ENCODE assay signal across 19 mouse cellular contexts in genomic region chr6:144817329-144817932, GRCm38 (mm10). TPM values are rescaled to one million over a fixed set of nuclear protein-coding genes. Genes with fewer than 3 reads are reported as not detected.
DNase-seq lines count a peak whose midpoint lies in the region; ATAC-seq and TF ChIP-seq lines count a peak whose summit lies in the region.
"Had no signal": no experiment of that assay in that cellular context is flagged by ENCODE, and none has a peak within 500 bp of the region (broad histone marks: within the 10 kb centered on the region; RNA-seq: fewer than 3 reads in every experiment).

No protein-coding gene starts in this region.

- H3K4me3 ChIP-seq in heart, embryonic 14.5 days (ENCODE audit: control insufficient read depth in 1 of 2, insufficient read depth in 1 of 2, low read depth in 1 of 2, low read length in 2 of 2): no peak overlapping the region
- no peak overlapping the region for H3K4me3 ChIP-seq in liver, embryonic 14.5 days (ENCODE audit: insufficient read depth in 1 of 2, low read depth in 2 of 2, low read length in 2 of 2)
- H3K4me3 ChIP-seq in embryonic facial prominence, embryonic 10.5 days: no peak overlapping the region
- H3K4me3 ChIP-seq in midbrain, embryonic 15.5 days: no peak overlapping the region
- H3K4me3 ChIP-seq: embryonic facial prominence, embryonic 15.5 days; forebrain, embryonic 12.5 days; gastrocnemius, adult 2 months; midbrain, embryonic 10.5 days; myocyte had no signal

- H3K36me3 ChIP-seq in heart, embryonic 14.5 days (ENCODE audit: control insufficient read depth, insufficient read depth, low read length): no peaks in the 10 kb centered on the region
- no peaks in the 10 kb centered on the region for H3K36me3 ChIP-seq in liver, embryonic 14.5 days (replicated peaks; ENCODE audit: control insufficient read depth, insufficient read depth, low read depth)
- H3K36me3 ChIP-seq in embryonic facial prominence, embryonic 10.5 days (replicated peaks): no peaks in the 10 kb centered on the region
- H3K36me3 ChIP-seq in midbrain, embryonic 15.5 days (replicated peaks): no peaks in the 10 kb centered on the region
- H3K36me3 ChIP-seq: embryonic facial prominence, embryonic 15.5 days; forebrain, embryonic 12.5 days; midbrain, embryonic 10.5 days had no signal

- no peak for TF ChIP-seq CTCF in liver, embryonic 14.5 days (IDR thresholded peaks at IDR 0.05; ENCODE audit: low read depth)

- H3K9me3 ChIP-seq in heart, embryonic 14.5 days (ENCODE audit: control insufficient read depth, low read length): no peaks in the 10 kb centered on the region
- no peaks in the 10 kb centered on the region for H3K9me3 ChIP-seq in liver, embryonic 14.5 days (ENCODE audit: control insufficient read depth, low read length)
- no peaks in the 10 kb centered on the region for H3K9me3 ChIP-seq in embryonic facial prominence, embryonic 10.5 days
- no peaks in the 10 kb centered on the region for H3K9me3 ChIP-seq in midbrain, embryonic 15.5 days
- H3K9me3 ChIP-seq: embryonic facial prominence, embryonic 15.5 days; forebrain, embryonic 12.5 days; midbrain, embryonic 10.5 days had no signal

- no peak overlapping the region for H3K27ac ChIP-seq in heart, embryonic 14.5 days (replicated peaks in 1 of 2; ENCODE audit: control insufficient read depth in 1 of 2, insufficient read depth in 1 of 2, low read depth in 2 of 2, low read length in 2 of 2)
- no peak overlapping the region for H3K27ac ChIP-seq in liver, embryonic 14.5 days
- H3K27ac ChIP-seq in embryonic facial prominence, embryonic 10.5 days (replicated peaks): no peak overlapping the region
- H3K27ac ChIP-seq in midbrain, embryonic 15.5 days: no peak overlapping the region
- H3K27ac ChIP-seq: embryonic facial prominence, embryonic 15.5 days; forebrain, embryonic 12.5 days; gastrocnemius, adult 2 months; midbrain, embryonic 10.5 days had no signal

- ATAC-seq in heart, embryonic 14.5 days (ENCODE audit: insufficient number of reproducible peaks, insufficient read depth, low FRiP score, low read depth): 0 out of 2 replicates have a peak, but pooled peaks have one; percentile 35
- 0 out of 2 replicates have a peak, but pooled peaks have one; percentile 15 for ATAC-seq in liver, embryonic 14.5 days (ENCODE audit: insufficient read depth)
- peak; percentile 18; the same call in 1 of the 2 replicates for ATAC-seq in neutrophil, adult 5-6 weeks (ENCODE audit: extremely low read depth, insufficient number of reproducible peaks, low FRiP score, poor library complexity, severe bottlenecking)
- ATAC-seq in activated CD4-positive, CD25-positive, alpha-beta regulatory T cell, adult 4 months: no peak
- no peak for ATAC-seq in midbrain, embryonic 15.5 days (replicated peaks)
- ATAC-seq: Patski had no signal

- WGBS in heart, embryonic 14.5 days: 82% methylated on average over 5 of the region's 5 CpGs
- WGBS in liver, embryonic 14.5 days (ENCODE audit: insufficient replicate concordance): 47% methylated on average over 5 of the region's 5 CpGs
- 81% methylated on average over 5 of the region's 5 CpGs for WGBS in embryonic facial prominence, embryonic 10.5 days
- 62% methylated on average over 5 of the region's 5 CpGs for WGBS in midbrain, embryonic 15.5 days

- no peak overlapping the region for H3K9ac ChIP-seq in heart, embryonic 14.5 days (ENCODE audit: low read length)
- no peak overlapping the region for H3K9ac ChIP-seq in liver, embryonic 14.5 days (replicated peaks)
- H3K9ac ChIP-seq in midbrain, embryonic 15.5 days: no peak overlapping the region
- H3K9ac ChIP-seq: embryonic facial prominence, embryonic 15.5 days; forebrain, embryonic 12.5 days; lung, embryonic 14.5 days had no signal

- no peak for TF ChIP-seq EP300 in liver, embryonic 14.5 days (IDR thresholded peaks at IDR 0.05; ENCODE audit: low read depth)

- no peak for DNase-seq in heart, adult 8-10 months (ENCODE audit: low spot score)
- DNase-seq in liver, embryonic 14.5 days (ENCODE audit: low read depth in 3 of 3, low spot score in 3 of 3): no peak
- no peak for DNase-seq in liver
- DNase-seq in embryonic facial prominence, embryonic 10.5 days (ENCODE audit: low spot score): peak; percentile 6
- DNase-seq: cerebellum, adult 2 months; gastrocnemius, adult 2 months; kidney, postnatal 36 days; left cerebral cortex, postnatal 4 days; lung, embryonic 14.5 days; thymus, postnatal 14 days had no signal

- peaks cover 0 to 3% of the 10 kb centered on the region in 2 experiments; a peak in 1 of 4 replicates for H3K4me1 ChIP-seq in heart, embryonic 14.5 days (ENCODE audit: control insufficient read depth in 2 of 2, insufficient read depth in 2 of 2, low read length in 2 of 2)
- H3K4me1 ChIP-seq in liver, embryonic 14.5 days (replicated peaks; ENCODE audit: control insufficient read depth in 2 of 2, insufficient read depth in 2 of 2, low read length in 1 of 2): peaks cover 0 to 7% of the 10 kb centered on the region in 2 experiments; a peak in 3 of 4 replicates
- H3K4me1 ChIP-seq in embryonic facial prominence, embryonic 10.5 days: no peaks in the 10 kb centered on the region
- no peaks in the 10 kb centered on the region; the same call in 1 of the 2 replicates for H3K4me1 ChIP-seq in midbrain, embryonic 15.5 days
- H3K4me1 ChIP-seq: embryonic facial prominence, embryonic 15.5 days had no signal

- no peak overlapping the region for H3K4me2 ChIP-seq in heart, embryonic 14.5 days (ENCODE audit: low read length)
- no peak overlapping the region for H3K4me2 ChIP-seq in liver, embryonic 14.5 days (ENCODE audit: low read depth)
- H3K4me2 ChIP-seq in midbrain, embryonic 15.5 days: no peak overlapping the region
- H3K4me2 ChIP-seq: embryonic facial prominence, embryonic 15.5 days; forebrain, embryonic 12.5 days; lung, embryonic 14.5 days had no signal

- H3K27me3 ChIP-seq in heart, embryonic 14.5 days (ENCODE audit: control insufficient read depth, insufficient read depth, low read length): no peaks in the 10 kb centered on the region
- no peaks in the 10 kb centered on the region for H3K27me3 ChIP-seq in liver, embryonic 14.5 days (ENCODE audit: control insufficient read depth, insufficient read depth, low read length)
- H3K27me3 ChIP-seq in embryonic facial prominence, embryonic 10.5 days (replicated peaks; ENCODE audit: low read depth, poor library complexity, severe bottlenecking): no peaks in the 10 kb centered on the region
- no peaks in the 10 kb centered on the region for H3K27me3 ChIP-seq in midbrain, embryonic 15.5 days (replicated peaks)
- H3K27me3 ChIP-seq: forebrain, embryonic 12.5 days; Patski had no signal

RNA-seq across cellular contexts. Expression of gene Sox5, which starts 35.7 kb away (rescaled TPM):
- polyA plus RNA-seq in heart, embryonic 14.5 days (2014; fragmentation: Nextera tagmentation; extraction: Ambion mirVana): 9.7 and 10.6 TPM in 2 replicates
- total RNA-seq in heart, adult 8-10 months (2022): 1 to 10 TPM; 1.1 to 3.1 (median 2.2) TPM
- 0.68 and 1.6 TPM in 2 replicates for polyA plus RNA-seq in liver, embryonic 14.5 days (2012; rRNA removed)
- 1.7 and 2.4 TPM in 2 replicates for polyA plus RNA-seq in liver, embryonic 14.5 days (2014; fragmentation: Nextera tagmentation; extraction: Ambion mirVana)
- 60.0 and 65.1 TPM in 2 replicates for polyA plus RNA-seq in embryonic facial prominence, embryonic 10.5 days (2016; fragmentation: Nextera tagmentation; extraction: Ambion mirVana)
- 0.70 and 0.98 TPM in 2 replicates for total RNA-seq in neutrophil, adult 5-6 weeks (2017)
- under 1 TPM; 0.08 to 0.37 TPM for polyA plus RNA-seq in activated CD4-positive, CD25-positive, alpha-beta regulatory T cell, adult 4 months (2017; shearing (Covaris generic))
- 47.5 and 49.3 TPM in 2 replicates for polyA plus RNA-seq in midbrain, embryonic 15.5 days (2015; fragmentation: Nextera tagmentation; extraction: Ambion mirVana)

Comparison
In these comparisons a context has a peak if more than half of its experiments do, and no peak if none do; other contexts are left out.
1. ATAC-seq: peak in heart, embryonic 14.5 days (single experiment), liver, embryonic 14.5 days (single experiment) and neutrophil, adult 5-6 weeks (single experiment); none in activated CD4-positive, CD25-positive, alpha-beta regulatory T cell, adult 4 months (single experiment) and midbrain, embryonic 15.5 days (single experiment).